Mouse (Mus musculus) forebrain, embryonic 10.5 days (tissue): ENCODE measurements around the gene Klk1b26. TPM values are rescaled to one million over a fixed set of nuclear protein-coding genes. Genes with fewer than 3 reads are reported as not detected.
"Not testable (repeated sequence)": the region's sequence is repeated elsewhere in the genome, so short reads cannot be mapped to it uniquely, and the experiment has no call there.

Experiments used
- DNase-seq: peaks from one replicate; pipeline ENCODE4 v3.0.0-alpha.2; 2017; ENCODE audit warnings: low spot score; ENCODE audit errors: extremely low spot score
- H3K27ac ChIP-seq: fragments of 300-500 bp; sonication (generic); 2 replicates; pipeline ENCODE4 v1.5.1; 2016; ENCODE audit warnings: mild to moderate bottlenecking
- H3K27me3 ChIP-seq: fragments of 300-500 bp; sonication (generic); 2 replicates; pipeline ENCODE4 v1.6.1; 2016; ENCODE audit warnings: mild to moderate bottlenecking; ENCODE audit not compliant: poor library complexity, severe bottlenecking
- H3K36me3 ChIP-seq: fragments of 300-500 bp; sonication (generic); replicated peaks from 2 replicates; pipeline ENCODE4 v1.6.1; 2016; ENCODE audit warnings: mild to moderate bottlenecking, moderate library complexity
- H3K4me1 ChIP-seq: fragments of 300-500 bp; sonication (generic); 2 replicates; pipeline ENCODE4 v1.6.1; 2016
- H3K4me3 ChIP-seq: fragments of 300-500 bp; sonication (generic); 2 replicates; pipeline ENCODE4 v1.5.1; 2016; ENCODE audit warnings: mild to moderate bottlenecking, moderate library complexity
- H3K9me3 ChIP-seq: fragments of 300-500 bp; sonication (generic); 2 replicates; pipeline ENCODE4 v1.6.1; 2016; ENCODE audit warnings: mild to moderate bottlenecking, moderate library complexity
- WGBS: fragments of 180-500 bp; shearing (Covaris S2); methylation state at CpG from one replicate; pipeline ENCODE4 v1.1.7; 2016; 5-methylcytosine and 5-hydroxymethylcytosine counted together
- polyA plus RNA-seq: library from polyadenylated mRNA; unstranded; fragments of >200 nt; fragmentation: Nextera tagmentation; extraction: Ambion mirVana; gene quantifications from 2 replicates; pipeline ENCODE4 v1.2.1, GENCODE M21; 2016

Klk1b26 gene
- not detected in 2 replicates for polyA plus RNA-seq

DNA sequence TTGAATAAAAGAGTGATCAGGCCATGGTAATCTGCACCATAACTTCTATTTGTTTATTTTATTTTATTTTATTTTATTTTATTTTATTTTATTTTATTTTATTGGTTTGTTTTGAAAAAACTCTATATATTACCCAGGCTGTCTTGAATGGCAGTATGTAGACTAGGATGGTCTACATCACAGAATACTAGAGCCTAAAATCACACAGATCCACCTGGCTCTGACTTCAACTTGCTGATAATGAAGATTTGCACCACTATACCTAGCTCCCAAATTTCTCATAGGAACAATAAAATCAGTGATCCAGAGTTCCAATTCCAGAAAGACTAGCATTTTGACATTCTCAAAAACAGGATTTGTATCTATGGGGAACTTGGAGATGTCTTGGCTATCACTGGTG, at the start of gene Klk1b26:
Gene Klk1b26 (plus strand): TSS at position 301 of the 400 bp plus-strand sequence.
- not testable (repeated sequence) for H3K9me3 ChIP-seq, DNase-seq, H3K27me3 ChIP-seq, H3K4me3 ChIP-seq, H3K27ac ChIP-seq, H3K4me1 ChIP-seq, H3K36me3 ChIP-seq

DNA sequence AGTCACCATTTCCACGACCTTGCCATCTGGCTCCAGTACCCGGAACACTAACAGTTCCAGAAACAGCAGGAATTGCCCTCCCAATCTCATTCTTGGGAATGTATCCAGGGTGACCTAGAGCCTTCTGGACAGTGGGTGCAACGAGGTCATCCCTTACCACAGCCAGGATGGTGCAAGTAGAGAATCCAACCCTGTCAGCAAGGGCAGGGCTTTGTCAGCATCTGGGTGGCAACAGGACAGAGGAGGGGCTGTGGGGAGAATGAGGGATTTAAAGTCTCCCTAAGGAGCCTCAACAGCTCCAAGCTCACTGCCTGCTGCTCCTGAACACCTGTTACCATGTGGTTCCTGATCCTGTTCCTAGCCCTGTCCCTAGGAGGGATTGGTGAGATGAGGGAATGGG, 45.5 kb upstream of the Klk1b26 start, which contains the start of gene Klk1b1:
Gene Klk1b1 (plus strand): TSS at position 301 of the 400 bp plus-strand sequence.
- Histone ChIP-seq H3K4me3 (no peak within 1 kb of the TSS), H3K27me3 (no peaks in the 10 kb centered on the region), H3K36me3 (no peaks in the 10 kb centered on the region), H3K4me1 (no peaks in the 10 kb centered on the region), H3K9me3 (no peaks in the 10 kb centered on the region), H3K27ac (no peak within 1 kb of the TSS)
- 73% methylated on average over 3 of the region's 3 CpGs for WGBS
- no peak for DNase-seq

DNA sequence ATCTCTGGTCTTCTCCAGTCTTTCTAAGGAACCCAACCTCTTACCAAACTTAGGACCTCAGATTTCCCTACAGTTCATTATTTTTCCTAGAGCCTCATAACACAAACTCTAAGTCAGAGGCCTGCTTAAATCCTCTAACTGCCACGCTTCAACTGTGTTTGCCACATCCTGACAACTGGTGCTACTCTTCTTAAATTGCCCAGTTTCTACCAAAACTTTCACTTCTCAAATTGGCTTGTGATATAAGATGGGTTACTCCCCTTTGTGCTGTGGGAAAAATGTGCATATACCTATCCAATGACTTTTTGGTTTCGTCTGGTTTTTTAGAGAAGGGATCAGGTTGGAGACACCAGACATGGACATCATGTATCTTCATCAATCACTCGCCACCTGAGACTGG, 44.9 kb upstream of the Klk1b26 start:
- WGBS = 84% methylated on average over 3 of the region's 3 CpGs
- Histone ChIP-seq H3K4me1 (no peaks in the 10 kb centered on the region), H3K27me3 (no peaks in the 10 kb centered on the region), H3K4me3 (no peak overlapping the region), H3K36me3 (no peaks in the 10 kb centered on the region), H3K27ac (no peak overlapping the region), H3K9me3 (no peaks in the 10 kb centered on the region)
- no peak for DNase-seq

DNA sequence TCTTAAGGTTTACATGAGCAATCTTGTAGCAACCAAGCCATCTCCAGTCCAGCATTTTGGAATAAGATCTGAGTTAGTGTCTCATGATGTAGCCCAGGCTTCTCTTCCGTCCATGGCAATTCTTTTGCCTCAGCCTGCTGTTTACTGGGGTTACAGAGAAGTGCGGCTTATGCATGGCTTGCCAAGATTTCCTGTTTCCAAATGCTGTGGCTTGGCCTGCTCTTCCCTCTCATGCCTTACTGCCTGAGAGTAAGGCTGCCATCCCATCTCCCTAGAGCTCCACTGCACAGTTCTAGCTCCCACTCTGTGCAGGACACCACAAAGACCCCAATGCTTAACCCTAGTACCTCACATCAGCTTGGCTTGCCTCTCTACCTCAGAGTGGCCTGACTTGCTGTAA, 44.4 kb upstream of the Klk1b26 start:
- no peaks in the 10 kb centered on the region for H3K27me3 ChIP-seq
- DNase-seq = no peak
- H3K4me3 ChIP-seq = no peak overlapping the region
- WGBS = 86% methylated on average over 2 of the region's 2 CpGs
- no peaks in the 10 kb centered on the region for H3K4me1 ChIP-seq
- H3K27ac ChIP-seq = no peak overlapping the region
- H3K9me3 ChIP-seq = no peaks in the 10 kb centered on the region
- H3K36me3 ChIP-seq = no peaks in the 10 kb centered on the region

DNA sequence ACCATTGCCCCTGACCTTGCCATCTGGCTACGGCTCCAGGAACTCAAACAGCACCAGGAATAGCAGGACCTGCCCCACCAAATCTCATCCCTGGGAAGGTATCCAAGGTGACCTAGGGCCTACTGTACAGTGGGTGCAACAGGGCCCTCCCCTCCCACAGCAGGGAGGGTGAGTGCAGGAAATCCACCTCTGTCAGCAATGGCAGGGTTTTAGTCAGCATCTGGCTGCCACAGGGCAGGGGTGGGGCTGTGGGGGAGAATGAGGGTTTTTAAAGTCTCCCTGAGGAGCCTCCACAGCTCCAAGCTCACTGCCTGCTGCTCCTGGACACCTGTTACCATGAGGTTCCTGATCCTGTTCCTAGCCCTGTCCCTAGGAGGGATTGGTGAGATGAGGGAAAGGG, 36.2 kb upstream of the Klk1b26 start, which contains the start of gene Klk1b9:
Gene Klk1b9 (plus strand): TSS at position 301 of the 400 bp plus-strand sequence.
- H3K4me1 ChIP-seq, DNase-seq: not testable (repeated sequence)
- WGBS = 76% methylated on average over 1 of the region's 1 CpGs

DNA sequence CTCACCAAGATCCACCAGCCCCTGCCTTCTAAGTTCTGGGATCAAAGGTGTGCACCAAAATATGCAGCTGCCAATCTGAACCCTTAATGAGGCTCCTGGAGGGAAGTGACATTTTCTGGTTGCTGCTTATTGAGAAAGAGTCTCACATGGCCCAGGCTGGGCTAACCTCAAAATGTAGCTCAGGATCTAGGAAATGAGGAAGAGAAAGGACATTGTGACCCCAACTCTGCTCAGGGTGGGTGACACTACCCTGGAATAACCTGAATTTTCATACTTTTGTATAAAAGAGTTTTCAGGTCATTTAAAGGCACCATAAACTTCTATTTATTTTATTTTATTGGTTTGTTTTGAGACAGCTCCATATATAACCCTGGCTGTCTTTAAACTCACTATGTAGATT, 26.3 kb upstream of the Klk1b26 start:
- Histone ChIP-seq H3K36me3 (no peaks in the 10 kb centered on the region), H3K4me1 (no peaks in the 10 kb centered on the region), H3K9me3 (no peaks in the 10 kb centered on the region), H3K27me3 (no peaks in the 10 kb centered on the region), H3K4me3 (no peak overlapping the region), H3K27ac (no peak overlapping the region)
- no peak for DNase-seq

More for the DNA sequence above, 36.2 kb upstream of the Klk1b26 start, which contains the start of gene Klk1b9:
- not testable (repeated sequence) for H3K27me3 ChIP-seq, H3K4me3 ChIP-seq, H3K9me3 ChIP-seq, H3K36me3 ChIP-seq, H3K27ac ChIP-seq

DNA sequence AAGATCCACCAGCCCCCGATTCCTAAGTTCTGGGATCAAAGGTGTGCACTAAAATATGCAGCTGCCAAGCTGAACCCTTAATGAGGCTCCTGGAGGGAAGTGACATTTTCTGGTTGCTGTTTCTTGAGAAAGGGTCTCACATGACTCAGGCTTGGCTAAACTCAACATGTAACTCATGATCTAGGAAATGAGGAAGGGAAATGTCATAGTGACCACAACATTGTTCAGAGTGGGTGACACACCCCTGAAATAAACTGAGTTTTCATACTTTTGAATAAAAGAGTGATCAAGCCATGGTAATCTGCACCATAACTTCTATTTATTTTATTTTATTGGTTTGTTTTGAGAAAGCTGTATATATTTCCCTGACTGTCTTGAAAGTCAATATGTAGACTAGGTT, 17.1 kb upstream of the Klk1b26 start:
- not testable (repeated sequence) for H3K4me1 ChIP-seq, H3K27me3 ChIP-seq, H3K9me3 ChIP-seq, DNase-seq, H3K4me3 ChIP-seq, H3K36me3 ChIP-seq, H3K27ac ChIP-seq
- WGBS = 61% methylated on average over 1 of the region's 1 CpGs

DNA sequence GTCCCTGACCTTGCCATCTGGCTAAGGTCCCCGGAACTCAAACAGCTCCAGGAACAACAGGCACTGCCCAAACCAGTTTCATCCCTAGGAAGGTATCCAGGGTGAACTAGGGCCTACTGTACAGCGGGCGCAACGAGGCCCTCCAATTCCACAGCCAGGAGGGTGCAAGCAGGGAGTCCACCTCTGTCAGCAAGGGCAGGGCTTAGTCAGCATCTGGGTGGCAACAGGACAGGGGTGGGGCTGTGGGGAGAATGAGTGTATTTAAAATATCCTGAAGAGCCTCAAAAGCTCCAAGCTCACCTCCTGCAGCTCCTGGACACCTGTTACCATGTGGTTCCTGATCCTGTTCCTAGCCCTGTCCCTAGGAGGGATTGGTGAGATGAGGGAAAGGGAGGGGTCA, 16.4 kb upstream of the Klk1b26 start, which contains the start of gene Klk1b11:
Gene Klk1b11 (plus strand): TSS at position 301 of the 400 bp plus-strand sequence.
- not testable (repeated sequence) for DNase-seq, H3K4me3 ChIP-seq, H3K9me3 ChIP-seq, H3K27ac ChIP-seq, H3K4me1 ChIP-seq, H3K36me3 ChIP-seq, H3K27me3 ChIP-seq
- WGBS = 89% methylated on average over 4 of the region's 4 CpGs

DNA sequence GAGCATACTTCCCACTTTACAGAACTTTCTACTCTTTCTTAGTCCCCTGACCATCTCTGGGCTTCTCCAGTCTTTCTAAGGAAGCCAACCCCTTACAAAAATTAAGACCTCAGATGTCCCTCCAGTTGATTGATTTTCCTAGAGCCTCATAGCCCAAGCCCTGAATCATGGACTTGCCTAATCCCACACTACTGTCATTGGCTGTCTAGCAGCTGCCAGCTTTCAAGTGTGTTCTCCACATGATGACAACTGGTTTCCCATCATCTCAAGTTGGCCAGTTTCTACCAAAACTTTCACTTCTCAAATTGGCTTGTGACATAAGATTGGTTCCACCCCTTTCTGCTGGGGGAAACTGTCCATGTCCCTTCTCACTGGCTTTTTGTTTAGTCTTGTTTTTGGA, 7.1 kb upstream of the Klk1b26 start:
- Histone ChIP-seq H3K4me1 (no peaks in the 10 kb centered on the region), H3K27ac (no peak overlapping the region), H3K27me3 (no peaks in the 10 kb centered on the region), H3K36me3 (no peaks in the 10 kb centered on the region), H3K9me3 (no peaks in the 10 kb centered on the region), H3K4me3 (no peak overlapping the region)
- DNase-seq = no peak

DNA sequence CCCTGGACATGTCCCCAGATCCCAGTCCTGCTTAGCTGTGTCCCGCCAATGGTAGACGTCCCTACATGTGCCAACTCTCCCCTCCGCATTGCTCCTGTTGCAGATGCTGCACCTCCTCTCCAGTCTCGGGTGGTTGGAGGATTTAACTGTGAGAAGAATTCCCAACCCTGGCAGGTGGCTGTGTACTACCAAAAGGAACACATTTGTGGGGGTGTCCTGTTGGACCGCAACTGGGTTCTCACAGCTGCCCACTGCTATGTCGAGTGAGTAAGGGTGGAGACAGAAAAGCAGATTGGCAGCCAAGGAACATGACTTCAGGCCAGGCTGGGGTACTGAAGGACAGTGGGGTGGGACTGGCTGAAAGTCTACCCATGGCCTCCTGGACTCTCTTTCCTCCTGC, 2.7 kb downstream of the Klk1b26 start:
- H3K4me3 ChIP-seq, H3K4me1 ChIP-seq, H3K27me3 ChIP-seq, H3K9me3 ChIP-seq, DNase-seq, H3K36me3 ChIP-seq, H3K27ac ChIP-seq: not testable (repeated sequence)
- 85% methylated on average over 6 of the region's 6 CpGs for WGBS

DNA sequence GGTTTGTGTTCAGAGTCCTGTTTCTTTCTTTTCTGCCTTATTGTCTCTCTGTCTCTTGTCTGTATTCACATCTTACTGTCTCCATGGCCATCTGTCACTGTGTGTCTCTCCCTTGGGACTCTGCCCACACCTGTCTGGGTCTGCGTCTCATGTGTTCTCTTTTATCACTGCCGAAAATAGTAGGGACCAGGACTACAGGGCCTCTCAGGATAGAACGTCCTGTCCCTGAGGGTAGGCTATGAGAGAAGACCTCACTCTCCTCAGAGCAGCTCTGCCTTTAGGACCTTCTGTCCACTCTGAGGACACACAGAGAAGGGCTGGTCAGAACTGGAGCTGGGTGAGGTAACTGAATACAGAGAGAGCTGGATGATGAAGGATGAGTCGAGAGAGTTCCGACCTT, 3.1 kb downstream of the Klk1b26 start:
- Histone ChIP-seq H3K4me1 (no peaks in the 10 kb centered on the region), H3K27me3 (no peaks in the 10 kb centered on the region), H3K27ac (no peak overlapping the region), H3K4me3 (no peak overlapping the region), H3K9me3 (no peaks in the 10 kb centered on the region), H3K36me3 (no peaks in the 10 kb centered on the region)
- WGBS = 94% methylated on average over 5 of the region's 5 CpGs
- DNase-seq = no peak

DNA sequence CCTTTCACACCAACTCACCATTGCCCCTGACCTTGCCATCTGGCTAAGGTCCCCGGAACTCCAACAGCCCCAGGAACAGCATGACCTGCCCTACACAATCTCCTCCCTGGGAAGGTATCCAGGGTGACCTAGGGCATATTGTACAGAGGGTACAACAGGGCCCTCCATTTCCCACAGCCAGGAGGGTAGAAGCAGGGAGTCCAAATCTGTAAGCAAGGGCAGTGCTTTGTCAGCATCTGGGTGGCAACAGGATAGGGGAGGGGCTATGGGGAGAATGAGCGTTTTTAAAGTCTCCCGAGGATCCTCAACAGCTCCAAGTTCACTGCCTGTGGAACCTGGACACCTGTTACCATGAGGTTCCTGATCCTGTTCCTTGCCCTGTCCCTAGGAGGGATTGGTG, 40.0 kb downstream of the Klk1b26 start, which contains the start of gene Klk1b27:
Gene Klk1b27 (plus strand): TSS at position 301 of the 400 bp plus-strand sequence.
- not testable (repeated sequence) for H3K36me3 ChIP-seq, H3K27ac ChIP-seq, DNase-seq, H3K27me3 ChIP-seq, H3K4me3 ChIP-seq, H3K4me1 ChIP-seq, H3K9me3 ChIP-seq
- WGBS = 77% methylated on average over 3 of the region's 3 CpGs
